Mouse (Mus musculus) limb, embryonic 15.5 days (tissue): ENCODE results near the gene Olfr577. TPM values are rescaled to one million over a fixed set of nuclear protein-coding genes. Genes with fewer than 3 reads are reported as not detected.

Experiments used
- polyA plus RNA-seq: library from polyadenylated mRNA; unstranded; fragments of >200 nt; fragmentation: Nextera tagmentation; extraction: Ambion mirVana; gene quantifications from 2 replicates; pipeline ENCODE4 v1.2.1, GENCODE M21; 2015

The Olfr577 gene
- polyA plus RNA-seq, 1 experiment from 2014 or later = not detected

Other genes with a start within 250 kb of the Olfr577 start
- not detected in 2 replicates for gene Olfr559, start 248.5 kb downstream of the Olfr577 start, polyA plus RNA-seq
- not detected in 2 replicates for gene Olfr560, start 216.6 kb downstream of the Olfr577 start, polyA plus RNA-seq
- gene Olfr78, start 216.5 kb downstream of the Olfr577 start, polyA plus RNA-seq = 0.22 and 0.34 TPM in 2 replicates
- not detected in 2 replicates for gene Olfr561, start 204.7 kb downstream of the Olfr577 start, polyA plus RNA-seq
- not detected in 2 replicates for gene Olfr564, start 172.5 kb downstream of the Olfr577 start, polyA plus RNA-seq
- gene Olfr566, start 117.2 kb downstream of the Olfr577 start, polyA plus RNA-seq = not detected in 2 replicates
- not detected in 2 replicates for gene Olfr568, start 98.8 kb downstream of the Olfr577 start, polyA plus RNA-seq
- not detected in 2 replicates for gene Olfr569, start 85.1 kb downstream of the Olfr577 start, polyA plus RNA-seq
- not detected in 2 replicates for gene Olfr570, start 81.4 kb downstream of the Olfr577 start, polyA plus RNA-seq
- not detected in 2 replicates for gene Olfr571, start 58.4 kb downstream of the Olfr577 start, polyA plus RNA-seq
- gene Olfr572, start 51.5 kb downstream of the Olfr577 start, polyA plus RNA-seq = not detected in 2 replicates
- not detected in 2 replicates for gene Olfr573-ps1, start 33.4 kb downstream of the Olfr577 start, polyA plus RNA-seq
- not detected in 2 replicates for gene Olfr574, start 27.5 kb downstream of the Olfr577 start, polyA plus RNA-seq
- not detected in 2 replicates for gene Olfr575, start 17.2 kb downstream of the Olfr577 start, polyA plus RNA-seq
- gene Olfr576, start 13.3 kb downstream of the Olfr577 start, polyA plus RNA-seq = not detected in 2 replicates
- not detected in 2 replicates for gene Olfr578, start 13.4 kb upstream of the Olfr577 start, polyA plus RNA-seq
- not detected in 2 replicates for gene Olfr582, start 62.1 kb upstream of the Olfr577 start, polyA plus RNA-seq
- gene Olfr583, start 75.4 kb upstream of the Olfr577 start, polyA plus RNA-seq = not detected in 2 replicates
- not detected in 2 replicates for gene Olfr584, start 105.9 kb upstream of the Olfr577 start, polyA plus RNA-seq
- gene Olfr585, start 121.8 kb upstream of the Olfr577 start, polyA plus RNA-seq = not detected in 2 replicates
- gene Olfr586, start 149.7 kb upstream of the Olfr577 start, polyA plus RNA-seq = not detected in 2 replicates
- gene Olfr588-ps1, start 164.9 kb upstream of the Olfr577 start, polyA plus RNA-seq = not detected in 2 replicates
- not detected in 2 replicates for gene Olfr589, start 180.4 kb upstream of the Olfr577 start, polyA plus RNA-seq
- gene Olfr591, start 202.4 kb upstream of the Olfr577 start, polyA plus RNA-seq = not detected in 2 replicates
- not detected in 2 replicates for gene Olfr592, start 208.9 kb upstream of the Olfr577 start, polyA plus RNA-seq
- gene Olfr593, start 235.9 kb upstream of the Olfr577 start, polyA plus RNA-seq = not detected in 2 replicates
- gene Olfr594, start 241.1 kb upstream of the Olfr577 start, polyA plus RNA-seq = not detected in 2 replicates